Mouse (Mus musculus): ENCODE measurements at regions not wholly inside any gene's neighbourhood (a gene's known extent, or its start where the extent isn't known, plus 50 kb on each side); places are given as distances from the start of the nearest gene placed in this dataset.

DNA sequence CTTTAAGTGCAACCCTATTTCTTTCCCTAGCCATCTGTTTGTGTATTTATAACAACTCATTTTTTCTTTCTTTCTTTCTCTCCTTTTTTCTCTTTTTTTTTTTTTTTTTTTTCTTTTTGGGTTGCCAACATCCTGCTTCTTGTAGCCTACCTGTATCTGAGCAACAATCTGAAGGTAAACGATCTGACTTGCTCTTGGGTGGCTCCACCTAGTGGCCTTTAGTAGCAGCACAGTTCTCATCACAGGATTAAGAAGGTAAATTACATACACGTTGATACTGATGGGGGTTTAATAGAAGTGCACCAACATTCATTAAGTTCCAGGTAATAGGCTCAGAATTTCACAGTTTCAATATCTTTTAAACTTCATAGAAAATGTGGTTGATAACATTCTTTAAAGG, 752.1 kb downstream of the Inhba start:
- peak; percentile 12 to 14 for DNase-seq

- DNase-seq = no peak
These were observed 757.8 kb downstream of the Inhba start for GRCm38 (mm10) chr13:16769409-16769808.

GRCm38 (mm10) chr13:16769848-16770422, 758.3 kb downstream of the Inhba start:
- no peak for DNase-seq

DNA sequence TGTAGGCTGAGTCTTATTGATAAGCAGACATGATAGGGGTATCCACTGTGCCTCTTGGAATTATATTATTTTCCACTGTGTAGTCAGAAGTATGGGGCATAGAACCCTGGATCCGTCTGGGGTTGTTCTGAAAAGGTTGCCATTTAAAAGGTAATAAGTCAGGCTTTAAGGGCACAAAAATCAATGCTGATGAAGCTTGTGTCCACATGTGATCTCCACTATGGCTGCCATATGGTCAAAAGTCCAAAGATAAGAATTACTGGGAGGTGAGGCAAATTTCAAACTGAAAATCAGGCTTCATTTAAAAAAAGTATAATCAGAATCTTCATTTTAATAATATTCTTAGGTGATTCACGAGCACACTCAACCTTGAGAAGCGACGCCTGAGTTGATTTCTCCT, 760.2 kb downstream of the Inhba start:
- DNase-seq = no peak

DNA sequence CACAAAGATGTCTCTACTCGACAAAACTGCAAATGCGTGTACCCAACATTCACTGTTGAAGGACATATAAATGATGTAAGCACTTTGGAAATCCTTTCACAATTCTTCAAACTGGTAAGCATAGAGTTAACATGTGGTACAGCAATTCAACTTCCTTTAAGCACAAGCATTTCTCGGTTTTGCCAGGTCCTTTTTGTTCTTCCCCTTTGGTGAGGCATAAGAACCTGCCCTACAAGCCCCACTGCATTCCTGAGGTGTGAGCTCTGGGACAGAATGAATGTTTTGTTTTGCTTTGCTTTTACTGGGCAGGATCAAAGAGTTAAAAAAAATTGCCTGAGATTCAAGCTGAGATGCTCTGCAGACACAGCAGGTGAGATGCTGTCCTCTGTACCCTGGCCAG, 793.9 kb downstream of the Inhba start:
- no peak for DNase-seq

Data from cerebellum, adult 18-20 months (tissue).